Mouse (Mus musculus) kidney, postnatal 36 days (tissue): ENCODE data around the gene Eps8l3.
"Not testable (repeated sequence)": the region's sequence is repeated elsewhere in the genome, so short reads cannot be mapped to it uniquely, and the experiment has no call there.

Experiments
- DNase-seq, 2 experiments: peaks; one replicate each; pipeline ENCODE4 v3.0.0; 2021 to 2022; ENCODE audit warnings: mixed read lengths in 2 of 2

Gene Eps8l3

DNA sequence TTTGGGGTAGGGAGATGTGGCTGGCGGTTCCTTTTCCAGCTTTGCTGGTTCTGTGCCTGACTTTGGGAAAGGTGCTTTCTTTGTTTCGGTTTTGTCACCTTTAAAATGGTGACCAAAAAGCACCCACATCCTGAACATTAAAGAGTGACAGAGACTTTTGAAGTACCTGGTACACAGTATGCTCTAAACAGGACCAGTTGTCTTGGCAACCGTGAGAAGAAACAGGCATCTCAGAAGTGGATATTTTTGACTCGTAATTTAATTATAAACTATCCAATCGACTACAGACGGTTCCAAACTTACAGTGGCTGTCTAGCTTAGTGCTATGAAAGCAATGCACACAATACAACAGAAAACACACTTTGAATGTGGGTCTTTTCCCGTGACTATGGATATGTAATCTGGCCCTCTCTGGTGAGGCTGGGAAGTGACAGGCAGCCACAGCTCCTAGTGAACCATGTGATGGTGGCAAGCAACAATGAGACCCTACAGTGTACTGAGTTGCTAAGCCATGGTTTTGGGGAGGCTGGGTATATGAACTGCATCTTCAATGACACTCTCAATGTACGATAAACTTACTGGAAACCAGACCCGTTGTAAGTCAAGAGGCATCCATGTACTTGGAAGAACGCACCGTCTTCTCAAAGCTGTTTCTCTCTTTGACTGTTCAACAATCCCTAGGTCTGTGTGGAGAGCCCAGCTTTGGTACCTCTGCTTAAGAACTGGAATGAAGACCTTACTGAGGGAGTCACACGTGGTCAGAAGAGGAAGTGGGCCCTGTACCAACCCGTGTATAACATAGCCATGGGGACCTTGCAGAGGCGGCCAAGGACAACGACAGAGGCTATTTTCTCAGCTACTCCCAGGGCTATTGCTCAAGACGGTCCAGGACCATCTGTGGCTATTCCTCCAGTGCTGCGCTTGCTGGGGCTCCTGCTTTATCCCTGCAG is 23.5 kb upstream of the Eps8l3 start:
- no peak for DNase-seq

DNA sequence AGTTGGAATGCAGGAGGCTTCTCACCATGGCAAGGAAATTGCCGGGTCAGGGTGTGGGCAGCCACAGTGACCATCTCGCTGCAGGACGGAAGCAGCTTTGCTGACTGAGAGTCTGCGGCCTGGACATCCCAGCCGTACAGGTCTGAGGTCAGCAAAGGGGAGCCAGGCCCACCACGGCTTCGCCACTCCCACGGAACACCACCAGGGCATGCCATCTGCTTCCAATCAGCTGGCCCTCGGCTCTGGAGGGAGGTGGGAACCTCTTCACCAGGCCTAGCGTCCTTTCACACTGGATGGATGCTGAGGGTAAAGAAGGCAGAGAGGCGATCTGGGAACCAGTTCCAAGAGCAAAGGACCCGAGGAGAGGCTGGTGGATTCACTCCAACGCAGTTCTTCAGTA is 21.7 kb upstream of the Eps8l3 start:
- no peak for DNase-seq

DNA sequence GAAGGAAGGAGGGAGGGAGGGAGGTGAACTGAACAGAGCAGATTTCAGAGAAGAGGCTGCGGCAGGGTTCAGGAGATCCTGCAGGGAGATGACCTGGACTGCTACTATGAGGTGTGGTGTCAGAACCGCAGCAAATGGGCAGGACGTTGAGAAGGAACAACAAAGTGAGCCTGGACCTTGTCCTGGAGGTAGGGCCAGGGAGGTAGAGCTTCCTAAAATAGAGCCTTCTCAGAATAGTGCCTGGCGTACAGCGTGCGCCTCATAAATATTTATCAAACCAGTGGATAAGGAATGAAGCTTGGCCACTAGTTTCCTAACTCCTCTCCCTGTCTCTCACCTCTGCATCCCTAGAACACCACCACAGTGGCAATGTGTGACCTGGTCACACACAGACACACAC is 19.4 kb upstream of the Eps8l3 start:
- peak; percentile 22 to 32 for DNase-seq

GRCm38 (mm10) chr3:107861483-107861882 is 15.5 kb upstream of the Eps8l3 start:
- not testable (repeated sequence) for DNase-seq

DNA sequence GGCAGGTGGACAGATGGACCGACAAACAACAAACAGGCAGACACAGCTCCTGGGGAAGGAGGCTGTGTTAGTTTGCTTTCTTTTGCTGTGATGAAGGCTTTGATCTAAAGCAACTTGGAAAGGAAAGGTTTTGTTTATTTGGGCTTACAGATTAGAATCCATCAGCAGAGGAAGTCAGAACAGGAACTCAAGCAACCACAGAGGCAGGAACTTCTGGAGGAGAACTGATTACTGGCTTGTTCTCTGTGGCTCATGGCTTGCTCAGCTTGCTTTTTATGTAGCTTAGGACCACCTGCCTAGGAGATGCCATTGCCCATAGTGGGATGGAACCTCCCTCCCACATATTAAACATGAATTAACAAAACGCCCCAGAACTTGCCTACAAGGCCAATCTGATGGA is 14.6 kb upstream of the Eps8l3 start:
- no peak for DNase-seq

GRCm38 (mm10) chr3:107863471-107863870 is 13.6 kb upstream of the Eps8l3 start:
- DNase-seq = no peak

GRCm38 (mm10) chr3:107863898-107864603 is 13.0 kb upstream of the Eps8l3 start:
- DNase-seq = peak; percentile 90 to 91

GRCm38 (mm10) chr3:107865364-107866091 is 11.5 kb upstream of the Eps8l3 start:
- DNase-seq = peak in 1 of 2 experiments; percentile 10

GRCm38 (mm10) chr3:107867086-107867485 is 9.9 kb upstream of the Eps8l3 start:
- peak; percentile 90 to 93 for DNase-seq

DNA sequence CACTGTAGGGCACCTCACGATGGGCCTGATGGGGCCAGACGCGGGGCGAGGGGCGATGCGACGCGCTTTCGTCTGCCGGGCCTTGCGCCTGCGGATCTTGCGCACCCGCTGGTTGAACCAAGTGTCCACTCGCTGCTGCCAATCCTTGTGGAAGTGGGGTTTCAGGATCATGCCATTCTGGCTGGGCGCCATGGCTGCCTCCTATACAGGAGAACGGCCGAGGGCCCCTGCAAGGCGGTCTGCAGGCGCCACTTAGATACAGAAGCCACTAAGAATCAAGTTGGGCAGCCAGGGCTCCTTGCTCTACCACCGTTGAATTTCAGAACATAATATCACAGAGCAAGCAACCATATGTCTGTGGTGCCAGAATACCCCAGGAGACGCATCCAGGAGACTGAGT is 8.6 kb upstream of the Eps8l3 start:
- DNase-seq = no peak

- no peak for DNase-seq
These were observed 7.9 kb upstream of the Eps8l3 start for GRCm38 (mm10) chr3:107869097-107869496.

GRCm38 (mm10) chr3:107869925-107870324 is 7.1 kb upstream of the Eps8l3 start:
- DNase-seq = peak; percentile 58 to 76

DNA sequence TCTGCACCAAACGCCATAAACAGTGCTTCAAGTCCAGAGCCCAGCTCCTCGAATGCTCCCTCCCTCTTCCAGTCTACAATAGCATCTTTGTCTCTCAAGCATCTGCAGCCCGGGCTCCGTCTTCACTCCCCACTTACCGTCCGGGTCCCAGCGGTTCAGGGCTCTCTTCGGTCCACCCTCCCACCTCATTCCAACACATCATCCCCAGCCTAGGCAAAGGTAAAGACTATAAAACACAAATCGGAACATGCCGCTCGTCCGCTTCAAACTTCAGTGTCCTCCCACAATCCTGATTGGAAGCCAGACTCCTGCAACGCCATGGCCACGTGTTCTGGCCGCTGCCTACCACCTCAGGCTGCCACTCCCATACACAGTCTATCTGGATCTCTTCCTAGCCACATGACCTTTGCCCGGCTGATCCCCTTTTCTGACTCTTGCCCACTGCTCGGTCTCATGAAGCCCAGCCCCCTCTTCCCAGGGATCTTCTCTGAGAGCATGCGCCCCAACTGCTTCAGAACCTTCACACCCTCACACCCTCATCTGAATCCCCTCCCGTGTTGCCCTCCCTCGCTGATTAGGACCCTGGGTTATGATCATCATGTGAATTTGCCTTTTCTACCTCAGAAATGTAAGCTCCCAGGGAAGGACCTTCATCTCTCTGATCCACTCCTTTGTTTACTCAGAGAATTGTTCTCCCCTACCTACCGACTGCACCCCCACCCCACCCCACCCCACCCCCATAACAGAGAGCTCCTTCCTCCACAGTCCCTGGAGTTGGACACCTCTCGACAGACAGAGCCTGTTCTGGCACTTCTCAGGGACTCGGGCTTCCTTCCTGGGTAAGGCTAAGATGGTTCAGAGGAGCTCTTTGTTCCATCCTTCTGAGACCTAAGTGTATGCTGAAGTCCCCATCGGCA is 3.4 kb upstream of the Eps8l3 start:
- DNase-seq = peak; percentile 78 to 83

DNA sequence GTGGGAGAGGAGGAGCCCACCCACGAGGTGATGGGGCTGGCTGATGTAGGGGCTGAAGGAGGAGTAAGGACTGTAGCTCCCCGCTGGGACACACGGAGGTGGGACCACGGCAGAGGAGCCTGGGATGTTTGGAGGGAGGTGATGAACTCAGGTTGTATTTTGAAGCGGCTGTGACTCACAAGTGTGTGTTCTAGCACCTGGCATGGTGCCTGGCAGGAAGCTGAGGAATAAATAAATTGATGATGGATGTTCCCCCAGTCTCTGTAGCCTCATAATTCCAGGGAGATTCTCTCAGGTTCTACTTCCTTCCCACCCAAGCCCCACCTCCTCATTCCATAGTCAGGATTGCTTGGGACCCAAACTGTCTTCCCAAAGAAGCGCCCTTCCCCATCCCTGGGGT is 1.8 kb upstream of the Eps8l3 start:
- DNase-seq = peak in 1 of 2 experiments; percentile 36

DNA sequence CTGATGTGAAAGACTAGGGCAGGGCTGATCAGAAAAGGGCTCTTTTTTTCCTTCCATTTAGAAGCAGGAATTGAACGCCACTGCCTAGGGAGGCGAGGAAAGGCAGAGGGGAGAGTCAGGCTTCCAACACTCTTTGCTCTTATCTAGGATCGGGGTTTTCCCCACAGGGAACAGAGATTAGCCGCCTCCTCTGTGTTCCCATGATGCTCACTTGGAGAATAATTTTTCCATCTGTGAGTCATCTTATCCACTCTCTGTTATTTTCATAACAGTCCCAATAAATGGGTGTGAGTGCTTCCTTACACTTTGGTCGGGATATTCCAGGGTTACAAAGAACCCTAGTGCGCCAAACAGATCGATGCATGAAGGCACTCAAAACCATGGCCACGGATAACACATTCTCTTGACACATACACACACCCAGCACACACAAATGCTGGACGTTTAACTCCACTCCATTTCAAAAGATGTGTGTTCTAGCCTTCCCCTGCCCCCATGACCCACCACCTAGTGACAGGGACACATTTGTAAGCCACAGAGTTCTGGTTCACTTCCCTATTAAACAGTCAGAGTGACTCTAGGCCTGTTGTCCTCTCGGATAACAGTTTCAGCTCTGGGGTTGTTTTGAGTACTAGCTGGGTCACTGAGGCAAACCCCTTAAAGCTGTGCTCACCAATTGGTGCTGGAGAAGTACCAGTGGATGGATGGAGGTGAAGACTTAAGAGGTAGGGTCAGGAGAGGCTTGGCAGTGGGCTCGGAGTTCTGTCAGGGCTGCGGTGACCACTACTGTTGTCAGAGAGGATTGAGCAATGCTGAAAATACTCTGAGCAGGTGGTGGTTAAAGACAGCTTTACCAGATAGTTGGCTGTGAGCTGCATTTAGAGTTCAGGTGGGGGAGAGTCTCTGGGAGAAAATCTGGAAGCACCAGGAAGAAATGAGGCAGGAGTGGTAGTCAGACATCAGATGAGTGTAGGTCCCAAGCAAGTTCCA is 1.0 kb downstream of the Eps8l3 start:
- DNase-seq = no peak

GRCm38 (mm10) chr3:107887674-107888495 is 10.9 kb downstream of the Eps8l3 start:
- DNase-seq = no peak

DNA sequence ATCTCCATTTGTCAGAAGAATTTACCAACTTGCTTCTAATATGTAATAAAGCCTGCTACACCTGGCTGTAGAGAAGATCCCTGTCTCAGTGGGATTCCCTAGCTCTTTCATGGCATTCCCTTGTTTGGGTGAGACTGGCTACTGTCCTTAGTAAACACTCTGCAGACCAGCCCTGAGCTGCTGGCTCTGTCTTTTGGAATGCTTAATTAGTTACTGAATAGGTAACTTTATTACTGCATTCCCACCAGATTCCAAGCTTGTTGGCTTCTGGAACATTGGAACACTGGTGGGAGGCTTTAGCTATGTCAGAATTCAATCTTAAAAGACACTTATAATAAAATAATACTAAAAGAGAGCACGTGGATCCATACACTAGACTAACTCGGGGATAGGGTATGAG is 12.2 kb downstream of the Eps8l3 start:
- peak; percentile 30 to 58 for DNase-seq

- no peak for DNase-seq
These were observed 18.2 kb downstream of the Eps8l3 start for GRCm38 (mm10) chr3:107895194-107895719.
